1 mouse cellular context compared by ENCODE assay signal in the genomic region with DNA sequence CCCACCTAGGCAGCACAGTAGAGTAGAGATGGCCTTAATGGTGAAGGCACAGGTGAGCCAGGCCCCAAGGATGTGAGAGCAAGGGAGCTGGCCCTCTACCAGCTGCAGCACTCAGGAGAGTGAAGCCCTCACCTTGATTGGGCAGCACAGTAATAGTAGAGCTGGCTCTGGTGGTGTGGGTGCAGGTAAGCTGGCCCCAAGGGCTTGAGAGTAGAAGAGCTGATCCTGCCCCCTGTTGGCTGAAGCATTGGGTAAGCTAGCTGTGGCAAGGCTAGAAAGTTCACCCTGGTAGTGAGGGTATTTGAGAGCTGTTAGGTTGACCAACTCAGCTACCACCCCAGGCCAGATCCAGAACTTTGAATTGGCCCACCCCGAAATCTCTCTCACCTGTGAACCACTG.
TF ChIP-seq lines count a peak whose summit lies in the region.

No protein-coding gene starts in this region.

TF ChIP-seq in CH12.LX, 34 proteins besides CTCF, POLR2A, EP300 and RAD21:
- TF ChIP-seq NELFE (IDR thresholded peaks at IDR 0.05; ENCODE audit: low read depth, low read length), result no peak
- TF ChIP-seq CHD1 (IDR thresholded peaks at IDR 0.05; ENCODE audit: low read depth, low read length), result no peak
- peak; percentile 37 for TF ChIP-seq SMC3 (IDR thresholded peaks at IDR 0.05; ENCODE audit: low read depth, low read length)
